Mouse (Mus musculus) ES-Bruce4 (cell line): Measurements from ENCODE around the gene Smarca4.

ENCODE experiments used
- CTCF ChIP-seq: IDR thresholded peaks from one replicate; pipeline ENCODE4 v1.8.1; 2011; ENCODE audit warnings: low read depth, low read length
- POLR2A ChIP-seq: IDR thresholded peaks from one replicate; pipeline ENCODE4 v1.8.1; 2011; ENCODE audit warnings: low read length; ENCODE audit not compliant: insufficient read depth

- TF ChIP-seq POLR2A, result no peak
- no peak for TF ChIP-seq CTCF
Observed at GRCm38 (mm10) chr9:21575253-21575652, 40.7 kb upstream of the Smarca4 start.
